In the genomic region with DNA sequence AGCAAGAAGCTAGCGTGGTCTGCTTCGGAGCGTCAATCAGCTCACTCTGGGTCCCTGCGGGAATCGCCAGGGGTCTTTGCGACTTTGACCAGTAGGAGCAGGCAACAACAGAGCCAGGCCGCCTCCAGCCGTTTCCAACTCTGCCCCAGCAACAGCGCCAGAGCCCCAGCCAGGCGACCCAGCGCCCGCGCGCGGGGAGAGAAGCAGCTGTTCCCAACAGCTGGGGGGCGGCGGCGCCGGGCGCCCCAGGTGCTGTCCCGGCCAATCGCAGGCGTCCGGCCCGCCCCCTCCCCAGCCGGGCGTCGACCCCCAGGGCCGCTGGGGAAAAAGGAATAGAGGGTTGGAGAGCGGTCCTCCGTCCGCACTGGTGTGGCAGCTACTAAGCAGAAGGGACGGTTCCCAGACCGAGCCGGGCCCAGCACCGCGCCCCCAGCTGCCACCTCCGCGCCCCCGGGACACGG, we compare ENCODE assay signal across 8 mouse cellular contexts. TPM values are rescaled to one million over a fixed set of nuclear protein-coding genes. Genes with fewer than 3 reads are reported as not detected.
DNase-seq lines count a peak whose midpoint lies in the region; ATAC-seq and TF ChIP-seq lines count a peak whose summit lies in the region.

A gene (plus strand): TSS at position 294 of the 461 bp plus-strand sequence.

- H3K36me3 ChIP-seq in E14TG2a.4 (ENCODE audit: insufficient read depth, low read length): no peaks in the 10 kb centered on the region
- no peaks in the 10 kb centered on the region for H3K36me3 ChIP-seq in embryonic facial prominence, embryonic 13.5 days
- H3K36me3 ChIP-seq in heart, embryonic 10.5 days: peaks cover 8% of the 10 kb centered on the region; the same call in 1 of the 2 replicates
- no peaks in the 10 kb centered on the region for H3K36me3 ChIP-seq in lung, embryonic 14.5 days (ENCODE audit: insufficient read depth)

- peak within 1 kb of the TSS; percentile 71 for H3K4me3 ChIP-seq in E14TG2a.4 (replicated peaks; ENCODE audit: low read length)
- peak within 1 kb of the TSS; percentile 64 for H3K4me3 ChIP-seq in embryonic facial prominence, embryonic 13.5 days
- peak within 1 kb of the TSS; percentile 79 for H3K4me3 ChIP-seq in heart, embryonic 10.5 days
- H3K4me3 ChIP-seq in lung, embryonic 14.5 days (ENCODE audit: low read depth, low read length): peak within 1 kb of the TSS; percentile 59

- no peak within 1 kb of the TSS for H3K27ac ChIP-seq in embryonic facial prominence, embryonic 13.5 days
- peak within 1 kb of the TSS; percentile 98 for H3K27ac ChIP-seq in heart, embryonic 10.5 days
- H3K27ac ChIP-seq in lung, embryonic 14.5 days (ENCODE audit: low read depth): peak within 1 kb of the TSS; percentile 70; the same call in 1 of the 2 replicates

- peak; percentile 69 for ATAC-seq in embryonic facial prominence, embryonic 13.5 days (ENCODE audit: insufficient number of reproducible peaks, insufficient read depth, low FRiP score, low TSS enrichment, low read depth)
- peak; percentile 91 for ATAC-seq in lung, embryonic 14.5 days (ENCODE audit: insufficient read depth)

- peaks cover 19% of the 10 kb centered on the region for H3K4me1 ChIP-seq in E14TG2a.4 (replicated peaks; ENCODE audit: low read depth, low read length)
- H3K4me1 ChIP-seq in embryonic facial prominence, embryonic 13.5 days: peaks cover 8% of the 10 kb centered on the region
- H3K4me1 ChIP-seq in heart, embryonic 10.5 days: peaks cover 18% of the 10 kb centered on the region
- H3K4me1 ChIP-seq in lung, embryonic 14.5 days (ENCODE audit: insufficient read depth): no peaks in the 10 kb centered on the region

- H3K4me2 ChIP-seq in embryonic facial prominence, embryonic 13.5 days: peak within 1 kb of the TSS; percentile 96
- peak within 1 kb of the TSS; percentile 93 for H3K4me2 ChIP-seq in lung, embryonic 14.5 days

- peak within 1 kb of the TSS; percentile 77 for H3K9ac ChIP-seq in embryonic facial prominence, embryonic 13.5 days
- peak within 1 kb of the TSS; percentile 72 for H3K9ac ChIP-seq in lung, embryonic 14.5 days

- H3K9me3 ChIP-seq in E14TG2a.4 (ENCODE audit: low read length): no peaks in the 10 kb centered on the region
- no peaks in the 10 kb centered on the region for H3K9me3 ChIP-seq in embryonic facial prominence, embryonic 13.5 days
- no peaks in the 10 kb centered on the region for H3K9me3 ChIP-seq in heart, embryonic 10.5 days
- no peaks in the 10 kb centered on the region for H3K9me3 ChIP-seq in lung, embryonic 14.5 days (ENCODE audit: low read depth, low read length)

- TF ChIP-seq CTCF in E14TG2a.4 (conservative IDR thresholded peaks at IDR 0.05; ENCODE audit: low read length): no peak
- peak; percentile 29; the same call in 1 of the 2 replicates for TF ChIP-seq CTCF in lung, embryonic 14.5 days (IDR thresholded peaks at IDR 0.05; ENCODE audit: low read depth)

- peak; percentile 78 for DNase-seq in adrenal gland, postnatal 14 days
- peak; percentile 95 for DNase-seq in heart, embryonic 10.5 days (ENCODE audit: low spot score)
- peak; percentile 70 to 79 for DNase-seq in kidney, postnatal 4 days
- peak; percentile 83 for DNase-seq in lung, embryonic 14.5 days
- DNase-seq in retina, embryonic 14.5 days (ENCODE audit: low spot score): peak; percentile 82
- peak; percentile 55 for DNase-seq in yolk sac, embryonic 10.5 days (ENCODE audit: low spot score)

- under 1% methylated on average over 41 of the region's 41 CpGs for WGBS in embryonic facial prominence, embryonic 13.5 days
- under 1% methylated on average over 40 of the region's 41 CpGs for WGBS in heart, embryonic 10.5 days
- WGBS in lung, embryonic 14.5 days: under 1% methylated on average over 34 of the region's 41 CpGs

- peaks cover 57% of the 10 kb centered on the region for H3K27me3 ChIP-seq in E14TG2a.4 (ENCODE audit: insufficient read depth, low read length)
- H3K27me3 ChIP-seq in embryonic facial prominence, embryonic 13.5 days: peaks cover 35% of the 10 kb centered on the region
- H3K27me3 ChIP-seq in heart, embryonic 10.5 days (ENCODE audit: insufficient read depth, poor library complexity, severe bottlenecking): no peaks in the 10 kb centered on the region
- no peaks in the 10 kb centered on the region for H3K27me3 ChIP-seq in lung, embryonic 14.5 days (ENCODE audit: insufficient read depth, low read length)

RNA-seq across cellular contexts. Expression of the gene that starts here (rescaled TPM):
- 8.1 and 8.4 TPM in 2 replicates for total RNA-seq in adrenal gland, postnatal 14 days (2021)
- 1.2 and 2.5 TPM in 2 replicates for polyA plus RNA-seq in embryonic facial prominence, embryonic 13.5 days (2015; fragmentation: Nextera tagmentation; extraction: Ambion mirVana)
- polyA plus RNA-seq in heart, embryonic 10.5 days (2016; fragmentation: Nextera tagmentation; extraction: Ambion mirVana): 22.9 and 36.8 TPM in 2 replicates
- 2.2 and 2.7 TPM in 2 replicates for polyA plus RNA-seq in lung, embryonic 14.5 days (2014; fragmentation: Nextera tagmentation; extraction: Ambion mirVana)
